Mouse (Mus musculus) forebrain, postnatal 0 days (tissue): ENCODE data around the gene Pirt. TPM values are rescaled to one million over a fixed set of nuclear protein-coding genes. Genes with fewer than 3 reads are reported as not detected.

ENCODE experiments used
- ATAC-seq: fragments of 200-750 bp; cut with Nextera tagmentation; 2 replicates; pipeline ENCODE4 v1.8.0; 2017; ENCODE audit warnings: mild to moderate bottlenecking, moderate library complexity
- DNase-seq: peaks from one replicate; pipeline ENCODE4 v3.0.0-alpha.2; 2015
- H3K27ac ChIP-seq: fragments of 300-500 bp; sonication (generic); 2 replicates; pipeline ENCODE4 v1.5.1; 2014; ENCODE audit warnings: low read depth, mild to moderate bottlenecking, antibody characterized with exemption, low read length, moderate library complexity, mixed read lengths
- H3K27me3 ChIP-seq: fragments of 300-500 bp; sonication (generic); 2 replicates; pipeline ENCODE4 v1.6.1; 2014; ENCODE audit warnings: mild to moderate bottlenecking, low read length, mixed read lengths; ENCODE audit not compliant: insufficient read depth
- H3K36me3 ChIP-seq: fragments of 300-500 bp; sonication (generic); 2 replicates; pipeline ENCODE4 v1.6.1; 2014; ENCODE audit warnings: mild to moderate bottlenecking, moderate library complexity; ENCODE audit not compliant: insufficient read depth
- H3K4me1 ChIP-seq: fragments of 300-500 bp; sonication (generic); 2 replicates; pipeline ENCODE4 v1.6.1; 2014; ENCODE audit warnings: antibody characterized with exemption; ENCODE audit not compliant: insufficient read depth
- H3K4me2 ChIP-seq: fragments of 300-500 bp; sonication (generic); 2 replicates; pipeline ENCODE4 v1.6.1; 2014; ENCODE audit warnings: low read depth, mild to moderate bottlenecking, moderate library complexity
- H3K4me3 ChIP-seq: fragments of 300-500 bp; sonication (generic); 2 replicates; pipeline ENCODE4 v1.5.1; 2014; ENCODE audit warnings: low read depth, low read length, mixed read lengths
- H3K9ac ChIP-seq: fragments of 300-500 bp; sonication (generic); 2 replicates; pipeline ENCODE4 v1.6.1; 2014; ENCODE audit warnings: mild to moderate bottlenecking
- H3K9me3 ChIP-seq: fragments of 300-500 bp; sonication (generic); 2 replicates; pipeline ENCODE4 v1.6.1; 2016; ENCODE audit warnings: low read length
- CTCF ChIP-seq: sonication (generic); IDR thresholded peaks from 2 replicates; pipeline ENCODE4 v1.5.1; 2016; ENCODE audit warnings: antibody characterized with exemption, control low read depth, low read depth
- WGBS: fragments of 180-500 bp; shearing (Covaris S2); extraction: QIAGEN DNeasy Blood & Tissue Kit; methylation state at CpG from one replicate; pipeline ENCODE4 v1.1.7; 2014; 5-methylcytosine and 5-hydroxymethylcytosine counted together
- polyA plus RNA-seq: library from polyadenylated mRNA; unstranded; fragments of >200 nt; fragmentation: Nextera tagmentation; extraction: Ambion mirVana; gene quantifications from 2 replicates; pipeline ENCODE4 v1.2.1, GENCODE M21; 2015
- total RNA-seq: library from RNA; depleted of rRNA; stranded (reverse); fragments of >200 nt; gene quantifications from 2 replicates; pipeline ENCODE4 v1.2.3, GENCODE M21; 2014; rRNA removed

Pirt gene
- total and polyA plus RNA-seq, 2 experiments from 2014 or later = 0.10 to 0.19 TPM

GRCm38 (mm10) chr11:66968575-66968974, 56.8 kb downstream of the Pirt start:
- ATAC-seq (no peak), DNase-seq (no peak)
- H3K27me3 ChIP-seq = no peaks in the 10 kb centered on the region
- 97% methylated on average over 1 of the region's 1 CpGs for WGBS
- H3K9ac ChIP-seq = no peak overlapping the region
- H3K9me3 ChIP-seq = no peaks in the 10 kb centered on the region
- no peaks in the 10 kb centered on the region for H3K4me1 ChIP-seq
- no peak overlapping the region for H3K4me3 ChIP-seq
- no peaks in the 10 kb centered on the region for H3K36me3 ChIP-seq
- no peak overlapping the region for H3K27ac ChIP-seq
- H3K4me2 ChIP-seq = no peak overlapping the region
- TF ChIP-seq CTCF = no peak

- Histone ChIP-seq H3K9ac (no peak overlapping the region), H3K36me3 (no peaks in the 10 kb centered on the region), H3K9me3 (peaks cover 8% of the 10 kb centered on the region; the same call in 1 of the 2 replicates), H3K4me3 (no peak overlapping the region), H3K4me1 (no peaks in the 10 kb centered on the region), H3K4me2 (no peak overlapping the region), H3K27ac (no peak overlapping the region), H3K27me3 (no peaks in the 10 kb centered on the region)
- ATAC-seq = no peak
- TF ChIP-seq CTCF = no peak
- WGBS = 94% methylated on average over 3 of the region's 3 CpGs
- no peak for DNase-seq
Measured at GRCm38 (mm10) chr11:66973507-66973906, 61.7 kb downstream of the Pirt start.

- Histone ChIP-seq H3K27me3 (no peaks in the 10 kb centered on the region), H3K36me3 (no peaks in the 10 kb centered on the region), H3K27ac (no peak overlapping the region), H3K4me2 (no peak overlapping the region), H3K4me3 (no peak overlapping the region), H3K9ac (no peak overlapping the region), H3K9me3 (peaks cover 8% of the 10 kb centered on the region; the same call in 1 of the 2 replicates), H3K4me1 (no peaks in the 10 kb centered on the region)
- no peak for ATAC-seq
- TF ChIP-seq CTCF = no peak
- DNase-seq = no peak
- WGBS = 90% methylated on average over 7 of the region's 7 CpGs
Measured at GRCm38 (mm10) chr11:66975606-66976330, 64.0 kb downstream of the Pirt start.

Other genes with a start within 250 kb of the Pirt start
- not detected in 2 replicates for gene Tmem238l, start 44.7 kb downstream of the Pirt start, total RNA-seq
- not detected in 2 replicates for gene Tmem238l, start 44.7 kb downstream of the Pirt start, polyA plus RNA-seq
- gene Tmem220, start 113.2 kb downstream of the Pirt start, total RNA-seq = not detected in 2 replicates
- 0.36 and 0.77 TPM in 2 replicates for gene Tmem220, start 113.2 kb downstream of the Pirt start, polyA plus RNA-seq
- 22.2 and 23.2 TPM in 2 replicates for gene Adprm, start 140.6 kb downstream of the Pirt start, total RNA-seq
- gene Adprm, start 140.6 kb downstream of the Pirt start, polyA plus RNA-seq = 24.6 and 26.3 TPM in 2 replicates
- 16.0 and 18.3 TPM in 2 replicates for gene Sco1, start 140.7 kb downstream of the Pirt start, total RNA-seq
- 11.9 and 13.9 TPM in 2 replicates for gene Sco1, start 140.7 kb downstream of the Pirt start, polyA plus RNA-seq
- 0.24 and 0.54 TPM in 2 replicates for gene Myh3, start 166.3 kb downstream of the Pirt start, total RNA-seq
- gene Myh3, start 166.3 kb downstream of the Pirt start, polyA plus RNA-seq = 0.15 and 0.24 TPM in 2 replicates